Mouse (Mus musculus) megakaryocyte, adult 5-6 weeks (primary cell): ENCODE measurements around the gene Gria1. TPM values are rescaled to one million over a fixed set of nuclear protein-coding genes. Genes with fewer than 3 reads are reported as not detected.

Experiments used
- ATAC-seq: 2 replicates; pipeline ENCODE4 v1.8.0; 2016; ENCODE audit warnings: mild to moderate bottlenecking, inconsistent platforms; ENCODE audit not compliant: poor library complexity, severe bottlenecking
- total RNA-seq, 2 experiments: library from RNA; stranded (forward) in 1 of 2; stranded (reverse) in 1 of 2; fragments of 153-499, 151-499 nt in 1 of 2; fragments of 221-1000, 200-1000 nt in 1 of 2; gene quantifications; 2 replicates each; pipeline versions ENCODE4 v1.2.3 to v1.2.4; 2015 to 2017

The Gria1 gene
- total RNA-seq (2015): not detected in 2 replicates
- not detected in 2 replicates for total RNA-seq (2017)

- ATAC-seq: no peak
Measured at GRCm38 (mm10) chr11:57011024-57011690, at the start of gene Gria1. Gene Gria1, plus strand, starts transcription at chr11:57011387.

GRCm38 (mm10) chr11:56961751-56962150, 49.4 kb upstream of the Gria1 start:
- no peak for ATAC-seq

GRCm38 (mm10) chr11:56972814-56973213, 38.4 kb upstream of the Gria1 start:
- ATAC-seq: no peak

- no peak for ATAC-seq
Measured at GRCm38 (mm10) chr11:56984321-56985000, 26.7 kb upstream of the Gria1 start.

- no peak for ATAC-seq
Measured at GRCm38 (mm10) chr11:56985457-56985856, 25.7 kb upstream of the Gria1 start.

GRCm38 (mm10) chr11:56999601-57000001, 11.6 kb upstream of the Gria1 start:
- no peak for ATAC-seq

GRCm38 (mm10) chr11:57004611-57005010, 6.6 kb upstream of the Gria1 start:
- ATAC-seq: no peak

- no peak for ATAC-seq
Measured at GRCm38 (mm10) chr11:57005341-57005740, 5.8 kb upstream of the Gria1 start.

- ATAC-seq: no peak
Measured at GRCm38 (mm10) chr11:57007790-57008189, 3.4 kb upstream of the Gria1 start.

- ATAC-seq: no peak
Measured at GRCm38 (mm10) chr11:57010611-57011010, 576 bp upstream of the Gria1 start.

- no peak for ATAC-seq
Measured at GRCm38 (mm10) chr11:57011691-57012039, 478 bp downstream of the Gria1 start.

- no peak for ATAC-seq
Measured at GRCm38 (mm10) chr11:57012287-57012921, 1.2 kb downstream of the Gria1 start.

- no peak for ATAC-seq
Measured at GRCm38 (mm10) chr11:57013464-57014190, 2.4 kb downstream of the Gria1 start.

GRCm38 (mm10) chr11:57014396-57014795, 3.2 kb downstream of the Gria1 start:
- ATAC-seq: no peak

GRCm38 (mm10) chr11:57018536-57018935, 7.3 kb downstream of the Gria1 start:
- ATAC-seq: no peak

- no peak for ATAC-seq
Measured at GRCm38 (mm10) chr11:57022400-57022799, 11.2 kb downstream of the Gria1 start.

GRCm38 (mm10) chr11:57030448-57030847, 19.3 kb downstream of the Gria1 start:
- ATAC-seq: no peak

GRCm38 (mm10) chr11:57038807-57039206, 27.6 kb downstream of the Gria1 start:
- ATAC-seq: no peak

- ATAC-seq: no peak
Measured at GRCm38 (mm10) chr11:57039306-57039705, 28.1 kb downstream of the Gria1 start.

- no peak for ATAC-seq
Measured at GRCm38 (mm10) chr11:57042057-57042456, 30.9 kb downstream of the Gria1 start.

- no peak for ATAC-seq
Measured at GRCm38 (mm10) chr11:57044146-57044545, 33.0 kb downstream of the Gria1 start.
